Comparison of ENCODE assay signal across 20 mouse cellular contexts in genomic region chr2:54078961-54079360, GRCm38 (mm10). TPM values are rescaled to one million over a fixed set of nuclear protein-coding genes. Genes with fewer than 3 reads are reported as not detected.
A peak's percentile ranks its signal among the peaks of the same experiment; 100 is the strongest.
DNase-seq lines count a peak whose midpoint lies in the region; ATAC-seq and TF ChIP-seq lines count a peak whose summit lies in the region.
"Had no signal": no experiment of that assay in that cellular context is flagged by ENCODE, and none has a peak within 500 bp of the region (broad histone marks: within the 10 kb centered on the region; RNA-seq: fewer than 3 reads in every experiment).

No protein-coding gene starts in this region.

- no peak for TF ChIP-seq CTCF in midbrain, postnatal 0 days (IDR thresholded peaks at IDR 0.05)

- WGBS in hindbrain, embryonic 15.5 days, result 48% methylated on average over 7 of the region's 7 CpGs
- WGBS in midbrain, postnatal 0 days, result 61% methylated on average over 7 of the region's 7 CpGs

- H3K4me3 ChIP-seq in hindbrain, embryonic 15.5 days, result no peak overlapping the region
- H3K4me3 ChIP-seq in midbrain, postnatal 0 days (ENCODE audit: low read depth, low read length), result no peak overlapping the region
- H3K4me3 ChIP-seq: embryonic facial prominence, embryonic 13.5 days; heart, embryonic 13.5 days; liver, embryonic 13.5 days had no signal

- H3K9me3 ChIP-seq in hindbrain, embryonic 15.5 days, result no peaks in the 10 kb centered on the region
- H3K9me3 ChIP-seq in midbrain, postnatal 0 days (ENCODE audit: low read length), result no peaks in the 10 kb centered on the region
- H3K9me3 ChIP-seq: embryonic facial prominence, embryonic 13.5 days; G1E; heart, embryonic 13.5 days; liver, embryonic 13.5 days had no signal

- no peak overlapping the region for H3K9ac ChIP-seq in hindbrain, embryonic 15.5 days
- H3K9ac ChIP-seq in midbrain, postnatal 0 days (replicated peaks; ENCODE audit: low read length, poor library complexity, severe bottlenecking), result 0 out of 2 replicates have a peak overlapping the region, but pooled peaks have one; percentile 24
- H3K9ac ChIP-seq: embryonic facial prominence, embryonic 13.5 days; heart, embryonic 13.5 days; liver, embryonic 13.5 days had no signal

- intact Hi-C loops in gastrocnemius, postnatal 36 days (cut with DNase I), result no loop called here

- peak; percentile 29 for ATAC-seq in frontal cortex, adult (ENCODE audit: low TSS enrichment)
- ATAC-seq in hindbrain, embryonic 15.5 days (ENCODE audit: low FRiP score, low read depth), result 0 out of 2 replicates have a peak, but pooled peaks have one; percentile 29
- no peak for ATAC-seq in midbrain, postnatal 0 days (ENCODE audit: low FRiP score)
- no peak for ATAC-seq in granulocyte monocyte progenitor cell, adult 5-6 weeks (replicated peaks; ENCODE audit: poor library complexity, severe bottlenecking)

- 0 out of 2 replicates have a peak, but pooled peaks cover 2% of the 10 kb centered on the region for H3K27me3 ChIP-seq in hindbrain, embryonic 15.5 days
- no peaks in the 10 kb centered on the region for H3K27me3 ChIP-seq in midbrain, postnatal 0 days (ENCODE audit: insufficient read depth, low read length)

- H3K4me2 ChIP-seq in hindbrain, embryonic 15.5 days, result peak overlapping the region; percentile 8; the same call in 1 of the 2 replicates
- no peak overlapping the region for H3K4me2 ChIP-seq in midbrain, postnatal 0 days (ENCODE audit: low read depth, low read length, poor library complexity, severe bottlenecking)
- H3K4me2 ChIP-seq: embryonic facial prominence, embryonic 13.5 days; heart, embryonic 13.5 days; liver, embryonic 13.5 days had no signal

- no peaks in the 10 kb centered on the region for H3K36me3 ChIP-seq in hindbrain, embryonic 15.5 days
- no peaks in the 10 kb centered on the region for H3K36me3 ChIP-seq in midbrain, postnatal 0 days (ENCODE audit: insufficient read depth, low read length)
- H3K36me3 ChIP-seq: embryonic facial prominence, embryonic 13.5 days; G1E; heart, embryonic 13.5 days; liver, embryonic 13.5 days had no signal

- no peak overlapping the region for H3K27ac ChIP-seq in hindbrain, embryonic 15.5 days (replicated peaks)
- no peak overlapping the region for H3K27ac ChIP-seq in midbrain, postnatal 0 days (ENCODE audit: low read depth, low read length)
- H3K27ac ChIP-seq: embryonic facial prominence, embryonic 13.5 days; heart, embryonic 13.5 days; liver, embryonic 13.5 days had no signal

- no peak for DNase-seq in frontal cortex, postnatal 14 days (ENCODE audit: low spot score in 2 of 2)
- DNase-seq in embryo, embryonic 11 days, result peak; percentile 22
- no peak for DNase-seq in midbrain, postnatal 0 days (ENCODE audit: low spot score)
- no peak for DNase-seq in thymus, postnatal 36 days
- no peak for DNase-seq in gastrocnemius, postnatal 36 days
- DNase-seq: adrenal gland, postnatal 10 days; cerebellum, adult 2 months; gastrocnemius, postnatal 25 days; heart, postnatal 4 days; kidney, adult 2 months; kidney, postnatal 36 days; liver, embryonic 13.5 days; thymus, adult 2 months had no signal

- H3K4me1 ChIP-seq in hindbrain, embryonic 15.5 days (replicated peaks), result peaks cover 10% of the 10 kb centered on the region; the same call in 1 of the 2 replicates
- H3K4me1 ChIP-seq in midbrain, postnatal 0 days (ENCODE audit: insufficient read depth, low read length), result no peaks in the 10 kb centered on the region
- H3K4me1 ChIP-seq: liver, embryonic 13.5 days had no signal

RNA-seq across cellular contexts. Expression of gene Rprm, which starts 6.4 kb away (rescaled TPM):
- polyA plus RNA-seq in hindbrain, embryonic 15.5 days (2015; fragmentation: Nextera tagmentation; extraction: Ambion mirVana), result 162 and 175 TPM in 2 replicates
- total RNA-seq in midbrain, postnatal 0 days (2014; rRNA removed), result 70.5 and 75.0 TPM in 2 replicates
- 142 and 146 TPM in 2 replicates for polyA plus RNA-seq in midbrain, postnatal 0 days (2015; fragmentation: Nextera tagmentation; extraction: Ambion mirVana)
- not detected in 2 replicates for total RNA-seq in granulocyte monocyte progenitor cell, adult 5-6 weeks (2014; fragmentation: Nextera tagmentation)
- total RNA-seq in granulocyte monocyte progenitor cell, adult 5-6 weeks (2017), result not detected in 2 replicates
- total RNA-seq in gastrocnemius, postnatal 36 days (2021), result under 1 TPM in 1 of 2 experiments, not detected in 1; 0.17 TPM
- total RNA-seq: G1E; megakaryocyte progenitor cell, adult 5-6 weeks had no signal
- polyA plus RNA-seq: G1E had no signal

Comparison
In these comparisons a context has a peak if more than half of its experiments do, and no peak if none do; other contexts are left out.
1. ATAC-seq: peak in frontal cortex, adult (single experiment) and hindbrain, embryonic 15.5 days (single experiment); none in midbrain, postnatal 0 days (single experiment) and granulocyte monocyte progenitor cell, adult 5-6 weeks (single experiment).
2. RNA of gene Rprm, which starts 6.4 kb away (total RNA-seq): 70.5 to 75.0 TPM in midbrain, postnatal 0 days; 0.17 TPM in gastrocnemius, postnatal 36 days and not detected in granulocyte monocyte progenitor cell, adult 5-6 weeks; every median in the first group is over 10 times any median in the second.